Mouse (Mus musculus): ENCODE data around the gene Pigr.

GRCm38 (mm10) chr1:130883146-130883545 is 56.7 kb downstream of the Pigr start:
- TF ChIP-seq CTCF (IDR thresholded peaks at IDR 0.05) (no peak), POLR2A (IDR thresholded peaks at IDR 0.05; ENCODE audit: insufficient read depth, low read depth, low read length) (no peak)
